Mouse (Mus musculus) lung, postnatal 0 days (tissue): ENCODE data around the gene Dpp3. TPM values are rescaled to one million over a fixed set of nuclear protein-coding genes. Genes with fewer than 3 reads are reported as not detected.

Source experiments
- ATAC-seq: fragments of 200-750 bp; cut with Nextera tagmentation; 2 replicates; pipeline ENCODE4 v1.8.0; 2017; ENCODE audit warnings: moderate library complexity
- DNase-seq: peaks from one replicate; pipeline ENCODE4 v3.0.0-alpha.2; 2016; ENCODE audit warnings: low spot score
- H3K27ac ChIP-seq: fragments of 300-500 bp; sonication (generic); 2 replicates; pipeline ENCODE4 v1.5.1; 2014; ENCODE audit warnings: antibody characterized with exemption, mild to moderate bottlenecking, low read length, mixed read lengths
- H3K27me3 ChIP-seq: fragments of 300-500 bp; sonication (generic); replicated peaks from 2 replicates; pipeline ENCODE4 v1.6.1; 2014; ENCODE audit warnings: low read length, mixed read lengths; ENCODE audit not compliant: insufficient read depth
- H3K36me3 ChIP-seq: fragments of 300-500 bp; sonication (generic); 2 replicates; pipeline ENCODE4 v1.6.1; 2014; ENCODE audit warnings: low read length, mixed read lengths; ENCODE audit not compliant: insufficient read depth
- H3K4me1 ChIP-seq: fragments of 300-500 bp; sonication (generic); 2 replicates; pipeline ENCODE4 v1.6.1; 2014; ENCODE audit warnings: antibody characterized with exemption, low read depth, low read length, mixed read lengths; ENCODE audit not compliant: insufficient read depth
- H3K4me2 ChIP-seq: fragments of 300-500 bp; sonication (generic); replicated peaks from 2 replicates; pipeline ENCODE4 v1.6.1; 2014; ENCODE audit warnings: low read depth, mild to moderate bottlenecking, low read length, moderate library complexity, mixed read lengths
- H3K4me3 ChIP-seq: fragments of 300-500 bp; sonication (generic); 2 replicates; pipeline ENCODE4 v1.5.1; 2014; ENCODE audit warnings: low read depth, low read length
- H3K9ac ChIP-seq: fragments of 300-500 bp; sonication (generic); replicated peaks from 2 replicates; pipeline ENCODE4 v1.6.1; 2014; ENCODE audit warnings: low read depth, mild to moderate bottlenecking
- H3K9me3 ChIP-seq: fragments of 300-500 bp; sonication (generic); 2 replicates; pipeline ENCODE4 v1.6.1; 2016; ENCODE audit warnings: low read length, mixed read lengths
- CTCF ChIP-seq: IDR thresholded peaks from 2 replicates; pipeline ENCODE4 v1.5.1; 2016; ENCODE audit warnings: antibody characterized with exemption, mild to moderate bottlenecking
- EP300 ChIP-seq: IDR thresholded peaks from 2 replicates; pipeline ENCODE4 v1.6.1; 2016; ENCODE audit warnings: antibody characterized with exemption, mild to moderate bottlenecking, control low read depth
- WGBS: fragments of 180-500 bp; shearing (Covaris S2); extraction: QIAGEN DNeasy Blood & Tissue Kit; methylation state at CpG from one replicate; pipeline ENCODE4 v1.1.7; 2014; 5-methylcytosine and 5-hydroxymethylcytosine counted together
- polyA plus RNA-seq: library from polyadenylated mRNA; unstranded; fragments of >200 nt; fragmentation: Nextera tagmentation; extraction: Ambion mirVana; gene quantifications from 2 replicates; pipeline ENCODE4 v1.2.1, GENCODE M21; 2015

The Dpp3 gene
- polyA plus RNA-seq, 1 experiment from 2014 or later = 47.7 TPM

DNA sequence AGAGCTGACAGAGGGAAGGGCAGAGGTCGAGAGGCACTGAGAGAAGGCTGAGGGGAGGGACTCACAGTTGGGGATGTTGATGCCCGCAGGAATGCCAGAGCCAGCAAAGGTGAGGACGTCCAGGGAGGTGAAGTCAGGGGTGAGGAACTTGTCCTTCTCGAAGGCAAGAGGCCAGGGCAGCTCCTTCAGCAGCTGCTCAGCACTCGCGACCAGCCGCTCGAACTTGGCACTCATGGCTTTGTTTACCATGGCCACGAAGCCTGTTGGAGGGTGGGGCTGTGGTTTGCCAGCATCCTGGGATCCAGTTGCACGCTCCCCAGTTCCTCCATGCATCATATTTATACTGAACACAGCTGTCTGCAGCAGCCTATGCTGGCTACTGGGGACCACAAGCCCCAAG lies 11.3 kb downstream of the Dpp3 start:
- DNase-seq (no peak), ATAC-seq (no peak)
- Histone ChIP-seq H3K27ac (no peak overlapping the region), H3K27me3 (no peaks in the 10 kb centered on the region), H3K4me2 (no peak overlapping the region), H3K9me3 (no peaks in the 10 kb centered on the region), H3K36me3 (peaks cover 62% of the 10 kb centered on the region), H3K4me3 (no peak overlapping the region), H3K9ac (no peak overlapping the region), H3K4me1 (no peaks in the 10 kb centered on the region)
- 67% methylated on average over 10 of the region's 10 CpGs for WGBS
- TF ChIP-seq EP300 (no peak), CTCF (no peak)

GRCm38 (mm10) chr19:4915924-4916603 lies 12.0 kb downstream of the Dpp3 start:
- no peaks in the 10 kb centered on the region for H3K4me1 ChIP-seq
- H3K36me3 ChIP-seq = peaks cover 65% of the 10 kb centered on the region
- no peak overlapping the region for H3K4me3 ChIP-seq
- H3K4me2 ChIP-seq = no peak overlapping the region
- no peak for DNase-seq
- TF ChIP-seq CTCF = no peak
- no peaks in the 10 kb centered on the region for H3K27me3 ChIP-seq
- H3K9me3 ChIP-seq = no peaks in the 10 kb centered on the region
- WGBS = 89% methylated on average over 15 of the region's 15 CpGs
- no peak for ATAC-seq
- H3K9ac ChIP-seq = no peak overlapping the region
- H3K27ac ChIP-seq = no peak overlapping the region

DNA sequence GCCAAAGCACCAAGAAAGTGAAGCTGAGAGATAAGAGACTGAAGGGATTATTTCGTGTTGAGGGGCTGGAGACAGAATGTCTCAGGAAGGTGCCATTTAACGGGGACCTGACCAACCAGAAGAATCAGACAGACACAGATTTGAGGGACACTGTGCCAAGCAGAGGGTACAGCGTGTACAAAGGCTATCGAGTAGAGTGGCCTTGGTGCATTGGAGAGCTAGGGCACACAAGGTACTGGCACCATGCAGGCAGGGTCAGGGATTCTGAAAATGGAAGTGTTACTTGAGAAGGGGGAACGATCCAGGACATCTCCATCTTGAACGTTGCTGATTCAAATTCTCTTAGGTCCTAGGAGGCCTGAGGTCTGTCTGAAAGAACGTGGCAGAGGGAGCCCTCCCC lies 18.7 kb downstream of the Dpp3 start:
- Histone ChIP-seq H3K4me3 (no peak overlapping the region), H3K27ac (no peak overlapping the region), H3K36me3 (peaks cover 34% of the 10 kb centered on the region), H3K4me2 (no peak overlapping the region), H3K9me3 (no peaks in the 10 kb centered on the region), H3K9ac (no peak overlapping the region), H3K27me3 (no peaks in the 10 kb centered on the region), H3K4me1 (no peaks in the 10 kb centered on the region)
- ATAC-seq = no peak
- 84% methylated on average over 7 of the region's 7 CpGs for WGBS
- TF ChIP-seq CTCF (no peak), EP300 (no peak)
- DNase-seq = no peak

GRCm38 (mm10) chr19:4908107-4908506 lies 20.0 kb downstream of the Dpp3 start:
- ATAC-seq (no peak), DNase-seq (peak; percentile 9)
- Histone ChIP-seq H3K27ac (no peak overlapping the region), H3K4me2 (no peak overlapping the region), H3K4me3 (no peak overlapping the region), H3K9me3 (no peaks in the 10 kb centered on the region), H3K9ac (no peak overlapping the region), H3K36me3 (peaks cover 21% of the 10 kb centered on the region; the same call in 1 of the 2 replicates), H3K4me1 (no peaks in the 10 kb centered on the region), H3K27me3 (no peaks in the 10 kb centered on the region)
- 79% methylated on average over 4 of the region's 4 CpGs for WGBS
- TF ChIP-seq CTCF (peak; percentile 73), EP300 (no peak)

GRCm38 (mm10) chr19:4905979-4906794 lies 21.9 kb downstream of the Dpp3 start, which contains the start of gene Bbs1:
Gene Bbs1, minus strand, starts transcription at chr19:4906628.
- Histone ChIP-seq H3K4me2 (peak within 1 kb of the TSS; percentile 69), H3K27me3 (no peaks in the 10 kb centered on the region), H3K4me1 (no peaks in the 10 kb centered on the region), H3K36me3 (peaks cover 17% of the 10 kb centered on the region; the same call in 1 of the 2 replicates), H3K4me3 (peak within 1 kb of the TSS; percentile 58), H3K27ac (no peak within 1 kb of the TSS), H3K9ac (0 out of 2 replicates have a peak within 1 kb of the TSS, but pooled peaks have one; percentile 24), H3K9me3 (no peaks in the 10 kb centered on the region)
- 7% methylated on average over 31 of the region's 31 CpGs for WGBS
- ATAC-seq = peak; percentile 71
- DNase-seq = peak; percentile 84
- TF ChIP-seq CTCF (no peak), EP300 (0 out of 2 replicates have a peak, but pooled peaks have one; percentile 14)

DNA sequence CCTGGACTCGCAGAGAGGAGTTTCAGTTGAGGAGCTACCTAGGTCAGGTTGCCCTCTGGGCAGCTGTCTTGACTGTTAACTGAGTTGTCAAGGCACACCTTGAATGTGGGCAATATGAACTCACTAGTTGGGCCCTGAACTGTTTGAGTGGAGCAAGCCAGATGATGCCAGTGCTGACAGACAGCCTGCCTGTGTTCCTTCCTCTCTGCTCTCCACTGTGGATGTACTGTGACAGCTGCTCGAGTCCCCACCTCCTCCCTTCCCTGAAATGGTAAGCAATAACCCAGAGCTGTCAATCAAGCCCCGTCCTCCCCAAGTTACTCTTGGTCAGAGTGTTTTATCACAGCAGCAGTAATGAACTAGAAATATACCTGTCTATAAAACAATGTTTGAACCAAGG lies 28.2 kb downstream of the Dpp3 start:
- no peak for TF ChIP-seq EP300
- no peak for TF ChIP-seq CTCF
- Histone ChIP-seq H3K4me1 (no peaks in the 10 kb centered on the region), H3K27ac (no peak overlapping the region), H3K9me3 (no peaks in the 10 kb centered on the region), H3K36me3 (no peaks in the 10 kb centered on the region), H3K9ac (no peak overlapping the region), H3K27me3 (no peaks in the 10 kb centered on the region), H3K4me2 (no peak overlapping the region), H3K4me3 (no peak overlapping the region)
- ATAC-seq = no peak
- no peak for DNase-seq
- WGBS = 65% methylated on average over 3 of the region's 3 CpGs
